ENCODE assay signal across 26 mouse cellular contexts in genomic region chr12:72621441-72621840, GRCm38 (mm10). TPM values are rescaled to one million over a fixed set of nuclear protein-coding genes. Genes with fewer than 3 reads are reported as not detected.
"Had no signal": no experiment of that assay in that cellular context is flagged by ENCODE, and none has a peak within 500 bp of the region (broad histone marks: within the 10 kb centered on the region; RNA-seq: fewer than 3 reads in every experiment).

No protein-coding gene starts in this region.

- H3K27ac ChIP-seq: liver, embryonic 15.5 days; midbrain, embryonic 10.5 days; midbrain, embryonic 12.5 days; neural tube, embryonic 13.5 days; neural tube, embryonic 15.5 days had no signal

- H3K4me3 ChIP-seq: liver, embryonic 15.5 days; midbrain, embryonic 10.5 days; midbrain, embryonic 12.5 days; myocyte; neural tube, embryonic 13.5 days; neural tube, embryonic 15.5 days had no signal

- DNase-seq: lung, adult 18-20 months; lung, embryonic 14.5 days; lung, postnatal 10 days; lung, postnatal 4 days; midbrain, embryonic 14.5 days; retina, postnatal 1 day; right cerebral cortex, adult 18-20 months; right cerebral cortex, postnatal 25 days; right cerebral cortex, postnatal 4 days; spleen, adult 18-20 months; thymus, adult 18-20 months; thymus, postnatal 14 days; thymus, postnatal 36 days had no signal

- H3K4me1 ChIP-seq: liver, embryonic 15.5 days; midbrain, embryonic 10.5 days; midbrain, embryonic 12.5 days; neural tube, embryonic 13.5 days; neural tube, embryonic 15.5 days had no signal

- H3K27me3 ChIP-seq: liver, embryonic 15.5 days; midbrain, embryonic 12.5 days; neural tube, embryonic 13.5 days; neural tube, embryonic 15.5 days had no signal

- H3K9ac ChIP-seq: liver, embryonic 15.5 days; lung, embryonic 14.5 days; midbrain, embryonic 12.5 days; neural tube, embryonic 13.5 days; neural tube, embryonic 15.5 days had no signal

- H3K9me3 ChIP-seq: liver, embryonic 15.5 days; midbrain, embryonic 10.5 days; midbrain, embryonic 12.5 days; neural tube, embryonic 13.5 days; neural tube, embryonic 15.5 days had no signal

- ATAC-seq: midbrain, embryonic 16.5 days had no signal

- H3K36me3 ChIP-seq: liver, embryonic 15.5 days; midbrain, embryonic 10.5 days; midbrain, embryonic 12.5 days; neural tube, embryonic 13.5 days; neural tube, embryonic 15.5 days had no signal

RNA-seq across cellular contexts. Expression of gene Gm4756, which starts 28.0 kb away (rescaled TPM):
- total RNA-seq: megakaryocyte-erythroid progenitor cell, adult 5-6 weeks had no signal
- polyA plus RNA-seq: liver, embryonic 15.5 days; lung, embryonic 14.5 days; lung, embryonic 16.5 days; midbrain, embryonic 10.5 days; midbrain, embryonic 12.5 days; midbrain, embryonic 14.5 days; midbrain, embryonic 16.5 days; myocyte; neural tube, embryonic 11.5 days; neural tube, embryonic 13.5 days; neural tube, embryonic 15.5 days; small intestine, adult 2 months; stomach, embryonic 14.5 days; stomach, embryonic 16.5 days had no signal
